Mouse (Mus musculus) layer of hippocampus, adult 2 months (tissue): Measurements from ENCODE around the gene Gm6899. TPM values are rescaled to one million over a fixed set of nuclear protein-coding genes. Genes with fewer than 3 reads are reported as not detected.
A peak's percentile ranks its signal among the peaks of the same experiment; 100 is the strongest.

Experiments
- DNase-seq, 2 experiments: peaks; one replicate each; pipeline ENCODE4 v3.0.0; 2022; ENCODE audit warnings: low spot score in 2 of 2
- H3K27ac ChIP-seq: fragments of 200-600 bp; 2 replicates; pipeline ENCODE4 v1.8.1; 2022
- H3K4me3 ChIP-seq: fragments of 200-600 bp; 2 replicates; pipeline ENCODE4 v1.8.1; 2022; ENCODE audit warnings: mild to moderate bottlenecking
- CTCF ChIP-seq: fragments of 200-600 bp; conservative IDR thresholded peaks from 2 replicates; pipeline ENCODE4 v1.8.1; 2022; ENCODE audit warnings: antibody characterized with exemption, mild to moderate bottlenecking, moderate library complexity
- total RNA-seq, 2 experiments: library from RNA; stranded (reverse); gene quantifications; 2 replicates each; pipeline ENCODE4 v1.2.3; 2021

Gm6899 gene
- total RNA-seq, 2 experiments from 2014 or later = not detected

DNA sequence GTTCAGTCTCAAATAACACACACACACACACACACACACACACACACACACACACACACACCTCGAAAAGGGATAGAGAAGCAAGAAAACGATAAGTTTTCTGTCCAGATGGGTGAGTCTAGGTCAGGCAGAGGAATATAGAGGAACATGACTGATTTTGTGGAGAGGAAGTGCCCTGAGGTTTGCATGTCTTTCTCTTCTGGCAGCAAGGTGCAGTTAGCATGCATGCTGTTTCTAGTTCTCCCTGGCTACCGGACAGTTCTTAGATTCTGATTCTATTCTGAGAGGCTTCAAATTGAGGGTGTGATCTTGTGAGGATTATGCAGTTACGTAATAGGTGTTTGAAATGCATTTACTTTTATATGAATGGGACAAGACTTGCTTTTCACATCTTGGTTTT is 7.7 kb downstream of the Gm6899 start:
- DNase-seq = no peak
- Histone ChIP-seq H3K27ac (no peak overlapping the region), H3K4me3 (no peak overlapping the region)
- no peak for TF ChIP-seq CTCF

DNA sequence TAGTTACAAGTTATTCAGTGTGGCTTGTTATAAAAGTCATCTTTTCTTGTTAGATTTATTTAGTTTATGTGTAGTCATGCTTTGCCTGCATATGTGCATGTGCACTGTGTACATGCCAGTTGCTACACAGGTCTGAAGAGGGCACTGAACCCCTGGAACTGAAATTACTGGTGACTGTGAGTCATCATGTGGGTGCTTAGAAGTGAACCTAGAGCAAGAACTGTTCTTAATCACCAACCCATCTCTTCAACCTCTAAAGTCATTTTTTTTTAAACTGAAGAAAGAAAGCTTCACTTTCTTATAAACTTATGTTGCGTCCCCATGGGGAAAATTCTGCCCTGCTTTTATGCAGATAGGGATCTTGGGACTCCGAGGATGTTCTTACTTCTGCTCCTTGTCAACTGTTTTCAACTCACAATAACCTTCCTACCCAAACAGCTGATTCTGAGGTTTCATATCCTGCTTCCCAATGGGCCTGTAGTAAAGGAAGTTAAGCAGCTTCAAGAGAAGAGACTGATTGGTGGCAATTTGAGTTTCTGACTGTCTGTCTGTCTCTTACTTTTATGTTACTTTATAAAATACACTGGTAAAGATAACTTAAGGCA is 8.6 kb downstream of the Gm6899 start:
- Histone ChIP-seq H3K4me3 (no peak overlapping the region), H3K27ac (no peak overlapping the region)
- no peak for DNase-seq
- no peak for TF ChIP-seq CTCF

DNA sequence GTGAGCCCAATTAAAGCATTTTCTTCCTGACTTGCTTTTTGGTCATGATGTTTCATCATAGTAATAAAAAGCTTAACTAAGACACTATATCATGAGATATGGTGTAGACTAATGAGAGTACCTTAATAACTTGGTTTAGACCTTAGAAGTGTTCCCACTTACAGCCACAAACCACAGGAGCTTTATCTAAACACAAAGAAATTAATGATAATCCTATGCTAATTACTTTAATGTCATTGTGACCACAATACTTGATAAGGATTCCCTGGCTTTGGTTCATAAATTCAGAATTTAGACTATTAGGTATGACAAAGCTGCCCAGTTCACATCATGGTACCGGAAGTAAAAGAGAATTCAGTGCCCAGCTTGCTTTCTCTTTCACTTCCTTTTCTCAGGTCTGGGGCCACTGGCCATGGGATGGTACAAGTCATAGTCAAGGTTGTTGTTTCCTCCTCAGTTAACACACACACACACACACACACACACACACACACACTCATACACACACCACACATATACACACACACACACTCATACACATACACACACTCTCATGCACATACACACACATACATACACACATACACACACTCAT is 11.1 kb downstream of the Gm6899 start:
- no peak for TF ChIP-seq CTCF
- Histone ChIP-seq H3K4me3 (no peak overlapping the region), H3K27ac (no peak overlapping the region)
- DNase-seq = no peak

DNA sequence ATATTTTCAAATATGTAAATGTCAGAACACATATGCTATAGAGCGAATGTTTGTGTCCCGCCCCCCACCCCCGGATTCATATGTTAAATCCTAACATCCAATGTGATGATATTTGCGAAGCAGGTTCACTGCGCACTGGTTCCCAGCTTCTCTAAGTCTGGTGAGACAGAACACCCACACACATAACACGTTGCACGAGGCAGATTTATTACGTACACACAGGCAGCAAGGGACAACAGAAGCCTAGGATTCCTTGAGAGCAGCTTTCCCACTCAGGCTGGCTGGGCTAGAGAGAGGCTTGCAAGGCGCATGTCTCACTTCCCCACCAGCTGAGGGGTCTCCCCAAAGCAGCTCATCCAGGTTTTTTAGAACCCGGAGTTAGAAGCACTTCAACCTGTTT is 15.8 kb downstream of the Gm6899 start:
- TF ChIP-seq CTCF = no peak
- Histone ChIP-seq H3K27ac (no peak overlapping the region), H3K4me3 (no peak overlapping the region)
- DNase-seq = peak in 1 of 2 experiments; percentile 16

DNA sequence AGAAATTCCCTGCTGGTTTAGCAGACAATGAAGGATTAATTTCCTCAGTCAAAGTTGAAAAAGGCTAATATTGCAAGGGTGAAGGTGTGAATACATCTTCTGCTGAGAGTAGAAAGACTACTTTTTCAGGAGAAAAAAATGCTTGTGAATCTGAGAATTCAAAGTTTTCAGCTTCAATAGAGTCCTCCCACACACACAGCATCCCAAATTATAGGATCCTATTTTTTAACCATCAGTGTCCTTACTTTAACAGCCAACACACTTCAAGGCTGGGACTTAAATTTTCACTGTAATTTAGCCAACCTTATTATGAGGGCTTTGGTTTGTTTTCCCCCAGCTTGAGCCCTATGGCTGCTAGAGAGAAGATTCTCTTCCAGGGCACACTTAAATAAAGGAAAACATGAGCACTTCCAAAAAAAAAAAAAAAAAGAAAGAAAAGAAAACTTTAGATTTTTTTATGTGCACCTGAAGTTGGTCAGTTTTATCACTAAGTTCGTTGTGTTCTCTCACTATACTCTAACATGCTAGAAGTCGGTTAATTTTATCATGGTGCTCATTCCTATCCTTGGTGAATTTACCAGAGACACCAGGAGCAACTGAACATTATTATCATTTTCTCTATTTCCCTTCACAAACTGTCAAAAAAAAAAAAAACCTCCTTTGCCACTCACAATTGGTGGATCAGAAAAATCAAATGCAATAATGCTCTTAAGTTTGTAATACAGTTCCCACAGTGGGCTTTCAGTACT is 25.6 kb downstream of the Gm6899 start:
- no peak overlapping the region for H3K4me3 ChIP-seq
- no peak for TF ChIP-seq CTCF
- H3K27ac ChIP-seq = no peak overlapping the region
- DNase-seq = no peak

DNA sequence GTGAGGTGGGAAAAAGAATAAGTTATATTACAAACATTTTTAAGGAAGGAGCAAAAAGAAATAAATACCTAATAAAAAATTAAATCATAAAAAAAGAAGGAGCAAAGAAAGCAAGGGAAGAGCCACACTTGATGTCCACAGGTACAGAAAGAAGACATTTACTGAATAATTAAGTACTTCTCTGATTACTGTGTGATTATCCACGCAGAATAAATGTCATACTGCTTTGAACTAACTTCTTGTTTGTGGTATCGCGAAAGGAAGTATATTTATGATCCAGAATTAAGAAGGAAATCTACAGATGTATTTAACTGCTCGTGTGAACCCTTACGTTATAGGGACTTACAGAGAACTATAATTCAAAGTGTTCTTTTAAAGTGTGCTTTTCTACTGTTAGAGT is 29.7 kb downstream of the Gm6899 start:
- no peak for TF ChIP-seq CTCF
- Histone ChIP-seq H3K27ac (no peak overlapping the region), H3K4me3 (no peak overlapping the region)
- DNase-seq = no peak

DNA sequence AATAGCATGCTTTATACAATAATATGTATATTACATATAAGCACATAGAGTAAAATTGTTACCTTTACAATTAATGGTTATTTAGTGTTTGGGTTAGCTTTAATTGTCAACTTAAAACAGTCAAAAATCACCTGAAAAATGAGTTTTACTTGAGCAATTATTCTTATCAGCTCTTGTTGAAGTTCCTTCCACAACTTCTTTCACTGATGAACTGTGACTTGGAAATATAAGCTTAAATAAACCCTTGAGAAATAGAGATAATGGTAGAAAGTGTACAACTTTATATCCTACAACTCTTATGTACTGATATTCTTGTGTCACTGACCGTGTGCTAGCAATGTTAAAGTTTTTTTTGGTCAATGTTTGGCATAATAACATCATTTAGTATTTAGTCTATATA is 43.2 kb downstream of the Gm6899 start:
- no peak for TF ChIP-seq CTCF
- H3K4me3 ChIP-seq = no peak overlapping the region
- H3K27ac ChIP-seq = no peak overlapping the region
- DNase-seq = no peak

DNA sequence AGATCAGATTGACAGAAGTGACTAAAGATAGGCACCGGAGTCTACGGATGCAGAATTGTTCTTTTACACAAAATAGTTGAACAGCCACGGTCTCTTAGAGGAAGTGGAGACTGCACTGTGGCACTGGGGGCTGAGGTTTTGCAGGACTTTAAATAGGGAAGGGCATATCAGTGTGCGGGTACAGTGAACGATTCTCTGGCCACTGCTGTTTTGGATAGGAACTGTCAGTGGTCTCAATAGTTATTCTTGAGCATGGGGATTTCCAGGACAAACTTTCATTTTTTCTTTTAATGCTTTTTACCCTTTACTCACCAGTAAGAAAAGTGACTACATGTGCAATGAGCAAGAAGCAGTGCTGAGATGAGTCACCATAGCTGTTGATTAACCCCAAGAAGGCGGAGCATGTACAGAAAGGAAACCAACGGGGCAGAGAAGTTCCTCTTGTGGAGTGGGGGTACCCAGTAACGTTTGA is 47.3 kb downstream of the Gm6899 start:
- no peak for TF ChIP-seq CTCF
- Histone ChIP-seq H3K27ac (no peak overlapping the region), H3K4me3 (no peak overlapping the region)
- no peak for DNase-seq

DNA sequence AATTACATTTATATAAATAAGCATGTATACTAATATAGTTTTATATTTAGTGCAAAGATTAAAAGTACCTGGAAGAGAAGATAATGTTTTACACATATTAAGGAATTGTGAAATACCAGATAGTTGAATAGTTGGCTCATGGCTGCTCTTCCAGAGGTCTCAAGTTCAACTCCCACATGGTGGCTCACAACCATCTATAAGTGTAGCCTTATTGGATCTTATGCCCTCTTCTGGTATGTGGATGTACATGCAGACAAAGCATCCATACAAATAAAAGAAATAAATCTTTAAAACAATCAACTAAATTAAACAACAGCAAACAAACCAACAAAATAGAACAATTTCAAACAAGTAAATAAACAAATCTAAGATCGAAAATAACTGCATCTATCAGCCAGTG is 49.1 kb downstream of the Gm6899 start:
- peak; percentile 31; the same call in 1 of the 2 replicates for TF ChIP-seq CTCF
- Histone ChIP-seq H3K27ac (no peak overlapping the region), H3K4me3 (no peak overlapping the region)
- DNase-seq = no peak

Other genes with a start within 250 kb of the Gm6899 start
- 1 to 10 TPM; 8.1 to 9.2 TPM for gene Fancl, start 207.1 kb upstream of the Gm6899 start, total RNA-seq
- 1 to 10 TPM; 3.5 to 4.9 TPM for gene Vrk2, start 758 bp downstream of the Gm6899 start, total RNA-seq